Mouse (Mus musculus): ENCODE data around the gene Atg16l2. TPM values are rescaled to one million over a fixed set of nuclear protein-coding genes. Genes with fewer than 3 reads are reported as not detected.

Atg16l2 gene
- polyA plus RNA-seq, 1 experiment from 2014 or later, result 19.6 TPM

GRCm38 (mm10) chr7:101336686-101337085 lies 34.6 kb upstream of the Atg16l2 start:
- no peak for ATAC-seq (ENCODE audit: low read depth)
- WGBS, result 76% methylated on average over 3 of the region's 3 CpGs
- H3K9ac ChIP-seq (ENCODE audit: low read length), result no peak overlapping the region
- H3K4me3 ChIP-seq (ENCODE audit: low read length), result no peak overlapping the region
- H3K27ac ChIP-seq (ENCODE audit: low read length), result no peak overlapping the region
- no peaks in the 10 kb centered on the region for H3K9me3 ChIP-seq (ENCODE audit: control insufficient read depth, low read length)
- no peaks in the 10 kb centered on the region for H3K27me3 ChIP-seq (ENCODE audit: control insufficient read depth, insufficient read depth, low read depth, low read length)
- H3K4me2 ChIP-seq (ENCODE audit: low read depth, low read length), result no peak overlapping the region
- 0 out of 2 replicates have a peak, but pooled peaks cover 2% of the 10 kb centered on the region for H3K4me1 ChIP-seq (replicated peaks; ENCODE audit: control insufficient read depth, insufficient read depth, low read length)
- H3K36me3 ChIP-seq (ENCODE audit: control insufficient read depth, insufficient read depth, low read length), result no peaks in the 10 kb centered on the region

- H3K36me3 ChIP-seq (ENCODE audit: control insufficient read depth, insufficient read depth, low read length), result no peaks in the 10 kb centered on the region
- no peak for ATAC-seq (ENCODE audit: low read depth)
- no peaks in the 10 kb centered on the region for H3K4me1 ChIP-seq (replicated peaks; ENCODE audit: control insufficient read depth, insufficient read depth, low read length)
- WGBS, result 81% methylated on average over 2 of the region's 2 CpGs
- no peak overlapping the region for H3K4me2 ChIP-seq (ENCODE audit: low read depth, low read length)
- H3K27me3 ChIP-seq (ENCODE audit: control insufficient read depth, insufficient read depth, low read depth, low read length), result no peaks in the 10 kb centered on the region
- no peak overlapping the region for H3K4me3 ChIP-seq (ENCODE audit: low read length)
- no peak overlapping the region for H3K9ac ChIP-seq (ENCODE audit: low read length)
- H3K27ac ChIP-seq (ENCODE audit: low read length), result no peak overlapping the region
- no peaks in the 10 kb centered on the region for H3K9me3 ChIP-seq (ENCODE audit: control insufficient read depth, low read length)
Measured at GRCm38 (mm10) chr7:101335228-101335627, 33.2 kb upstream of the Atg16l2 start.

- no peaks in the 10 kb centered on the region for H3K9me3 ChIP-seq (ENCODE audit: control insufficient read depth, low read length)
- no peaks in the 10 kb centered on the region for H3K27me3 ChIP-seq (ENCODE audit: control insufficient read depth, insufficient read depth, low read depth, low read length)
- no peak overlapping the region for H3K27ac ChIP-seq (ENCODE audit: low read length)
- 87% methylated on average over 5 of the region's 5 CpGs for WGBS
- no peak overlapping the region for H3K4me2 ChIP-seq (ENCODE audit: low read depth, low read length)
- H3K4me1 ChIP-seq (replicated peaks; ENCODE audit: control insufficient read depth, insufficient read depth, low read length), result peaks cover 5% of the 10 kb centered on the region; the same call in 1 of the 2 replicates
- H3K9ac ChIP-seq (ENCODE audit: low read length), result no peak overlapping the region
- ATAC-seq (ENCODE audit: low read depth), result no peak
- H3K4me3 ChIP-seq (ENCODE audit: low read length), result no peak overlapping the region
- no peaks in the 10 kb centered on the region for H3K36me3 ChIP-seq (ENCODE audit: control insufficient read depth, insufficient read depth, low read length)
Measured at GRCm38 (mm10) chr7:101332045-101332831, 30.2 kb upstream of the Atg16l2 start.

- Histone ChIP-seq H3K27me3 (ENCODE audit: control insufficient read depth, insufficient read depth, low read depth, low read length) (no peaks in the 10 kb centered on the region), H3K9ac (ENCODE audit: low read length) (no peak overlapping the region), H3K4me3 (ENCODE audit: low read length) (no peak overlapping the region), H3K4me2 (ENCODE audit: low read depth, low read length) (no peak overlapping the region), H3K9me3 (ENCODE audit: control insufficient read depth, low read length) (no peaks in the 10 kb centered on the region), H3K27ac (ENCODE audit: low read length) (no peak overlapping the region), H3K36me3 (ENCODE audit: control insufficient read depth, insufficient read depth, low read length) (no peaks in the 10 kb centered on the region), H3K4me1 (replicated peaks; ENCODE audit: control insufficient read depth, insufficient read depth, low read length) (peaks cover 5% of the 10 kb centered on the region; the same call in 1 of the 2 replicates)
- 71% methylated on average over 4 of the region's 4 CpGs for WGBS
- no peak for ATAC-seq (ENCODE audit: low read depth)
Measured at GRCm38 (mm10) chr7:101330841-101331173, 28.8 kb upstream of the Atg16l2 start.

- H3K9me3 ChIP-seq (ENCODE audit: control insufficient read depth, low read length), result no peaks in the 10 kb centered on the region
- no peaks in the 10 kb centered on the region for H3K36me3 ChIP-seq (ENCODE audit: control insufficient read depth, insufficient read depth, low read length)
- H3K4me2 ChIP-seq (ENCODE audit: low read depth, low read length), result no peak overlapping the region
- no peaks in the 10 kb centered on the region for H3K27me3 ChIP-seq (ENCODE audit: control insufficient read depth, insufficient read depth, low read depth, low read length)
- WGBS, result 60% methylated on average over 10 of the region's 10 CpGs
- H3K27ac ChIP-seq (ENCODE audit: low read length), result no peak overlapping the region
- no peak overlapping the region for H3K4me3 ChIP-seq (ENCODE audit: low read length)
- ATAC-seq (ENCODE audit: low read depth), result no peak
- H3K4me1 ChIP-seq (replicated peaks; ENCODE audit: control insufficient read depth, insufficient read depth, low read length), result peaks cover 5% of the 10 kb centered on the region; the same call in 1 of the 2 replicates
- no peak overlapping the region for H3K9ac ChIP-seq (ENCODE audit: low read length)
Measured at GRCm38 (mm10) chr7:101330074-101330840, 28.2 kb upstream of the Atg16l2 start.

GRCm38 (mm10) chr7:101329606-101330005 lies 27.6 kb upstream of the Atg16l2 start:
- no peaks in the 10 kb centered on the region for H3K9me3 ChIP-seq (ENCODE audit: control insufficient read depth, low read length)
- WGBS, result 69% methylated on average over 4 of the region's 4 CpGs
- ATAC-seq (ENCODE audit: low read depth), result no peak

GRCm38 (mm10) chr7:101328621-101329158 lies 26.6 kb upstream of the Atg16l2 start:
- Histone ChIP-seq H3K4me3 (ENCODE audit: low read length) (no peak overlapping the region), H3K4me1 (replicated peaks; ENCODE audit: control insufficient read depth, insufficient read depth, low read length) (peaks cover 12% of the 10 kb centered on the region), H3K9me3 (ENCODE audit: control insufficient read depth, low read length) (no peaks in the 10 kb centered on the region), H3K36me3 (ENCODE audit: control insufficient read depth, insufficient read depth, low read length) (no peaks in the 10 kb centered on the region), H3K27me3 (ENCODE audit: control insufficient read depth, insufficient read depth, low read depth, low read length) (no peaks in the 10 kb centered on the region), H3K27ac (ENCODE audit: low read length) (no peak overlapping the region), H3K9ac (ENCODE audit: low read length) (peak overlapping the region; percentile 7; the same call in 1 of the 2 replicates), H3K4me2 (ENCODE audit: low read depth, low read length) (no peak overlapping the region)
- ATAC-seq (ENCODE audit: low read depth), result no peak; the same call in 1 of the 2 replicates
- WGBS, result 66% methylated on average over 4 of the region's 4 CpGs

More at GRCm38 (mm10) chr7:101329606-101330005, 27.6 kb upstream of the Atg16l2 start:
- H3K4me2 ChIP-seq (ENCODE audit: low read depth, low read length), result no peak overlapping the region
- H3K27me3 ChIP-seq (ENCODE audit: control insufficient read depth, insufficient read depth, low read depth, low read length), result no peaks in the 10 kb centered on the region
- H3K4me1 ChIP-seq (replicated peaks; ENCODE audit: control insufficient read depth, insufficient read depth, low read length), result peaks cover 5% of the 10 kb centered on the region; the same call in 1 of the 2 replicates
- no peak overlapping the region for H3K4me3 ChIP-seq (ENCODE audit: low read length)
- H3K36me3 ChIP-seq (ENCODE audit: control insufficient read depth, insufficient read depth, low read length), result no peaks in the 10 kb centered on the region
- no peak overlapping the region for H3K9ac ChIP-seq (ENCODE audit: low read length)
- no peak overlapping the region for H3K27ac ChIP-seq (ENCODE audit: low read length)

- no peak for ATAC-seq (ENCODE audit: low read depth)
- 72% methylated on average over 2 of the region's 2 CpGs for WGBS
- Histone ChIP-seq H3K9ac (ENCODE audit: low read length) (no peak overlapping the region), H3K4me2 (ENCODE audit: low read depth, low read length) (no peak overlapping the region), H3K27ac (ENCODE audit: low read length) (no peak overlapping the region), H3K27me3 (ENCODE audit: control insufficient read depth, insufficient read depth, low read depth, low read length) (no peaks in the 10 kb centered on the region), H3K36me3 (ENCODE audit: control insufficient read depth, insufficient read depth, low read length) (no peaks in the 10 kb centered on the region), H3K4me3 (ENCODE audit: low read length) (no peak overlapping the region), H3K9me3 (ENCODE audit: control insufficient read depth, low read length) (no peaks in the 10 kb centered on the region), H3K4me1 (replicated peaks; ENCODE audit: control insufficient read depth, insufficient read depth, low read length) (peaks cover 17% of the 10 kb centered on the region)
Measured at GRCm38 (mm10) chr7:101327786-101328185, 25.7 kb upstream of the Atg16l2 start.

GRCm38 (mm10) chr7:101327263-101327662 lies 25.2 kb upstream of the Atg16l2 start:
- Histone ChIP-seq H3K36me3 (ENCODE audit: control insufficient read depth, insufficient read depth, low read length) (no peaks in the 10 kb centered on the region), H3K27me3 (ENCODE audit: control insufficient read depth, insufficient read depth, low read depth, low read length) (no peaks in the 10 kb centered on the region), H3K4me2 (ENCODE audit: low read depth, low read length) (no peak overlapping the region), H3K9ac (ENCODE audit: low read length) (no peak overlapping the region), H3K27ac (ENCODE audit: low read length) (no peak overlapping the region), H3K4me1 (replicated peaks; ENCODE audit: control insufficient read depth, insufficient read depth, low read length) (peaks cover 22% of the 10 kb centered on the region), H3K4me3 (ENCODE audit: low read length) (no peak overlapping the region), H3K9me3 (ENCODE audit: control insufficient read depth, low read length) (no peaks in the 10 kb centered on the region)
- WGBS, result 58% methylated on average over 5 of the region's 5 CpGs
- no peak for ATAC-seq (ENCODE audit: low read depth)
